Mouse (Mus musculus) cerebellum, postnatal 25 days (tissue): ENCODE results near the gene Camta1.

Experiments
- DNase-seq, 2 experiments: peaks; one replicate each; pipeline ENCODE4 v3.0.0; 2021; ENCODE audit warnings: mixed read lengths in 2 of 2

Gene Camta1

GRCm38 (mm10) chr4:151516998-151517799, 344.5 kb downstream of the Camta1 start:
- peak in 1 of 2 experiments; percentile 47 for DNase-seq

GRCm38 (mm10) chr4:151515316-151515715, 346.4 kb downstream of the Camta1 start:
- no peak for DNase-seq

GRCm38 (mm10) chr4:151511092-151511491, 350.6 kb downstream of the Camta1 start:
- no peak for DNase-seq

- no peak for DNase-seq
These were observed 351.3 kb downstream of the Camta1 start for GRCm38 (mm10) chr4:151510417-151510816.

- DNase-seq = no peak
These were observed 355.0 kb downstream of the Camta1 start for GRCm38 (mm10) chr4:151506701-151507100.

GRCm38 (mm10) chr4:151498481-151499276, 363.0 kb downstream of the Camta1 start:
- DNase-seq = no peak

GRCm38 (mm10) chr4:151496581-151496980, 365.1 kb downstream of the Camta1 start:
- no peak for DNase-seq

GRCm38 (mm10) chr4:151495276-151495882, 366.3 kb downstream of the Camta1 start:
- no peak for DNase-seq

- DNase-seq = peak; percentile 68 to 71
These were observed 368.9 kb downstream of the Camta1 start for GRCm38 (mm10) chr4:151492786-151493185.

GRCm38 (mm10) chr4:151483977-151484313, 377.7 kb downstream of the Camta1 start:
- no peak for DNase-seq

- DNase-seq = peak; percentile 91 to 92
These were observed 378.2 kb downstream of the Camta1 start for GRCm38 (mm10) chr4:151483299-151483976.

- no peak for DNase-seq
These were observed 380.7 kb downstream of the Camta1 start for GRCm38 (mm10) chr4:151480928-151481327.

GRCm38 (mm10) chr4:151477950-151478349, 383.7 kb downstream of the Camta1 start:
- no peak for DNase-seq

GRCm38 (mm10) chr4:151474895-151475470, 386.7 kb downstream of the Camta1 start:
- DNase-seq = no peak

GRCm38 (mm10) chr4:151471886-151472285, 389.8 kb downstream of the Camta1 start:
- DNase-seq = peak; percentile 49 to 70

GRCm38 (mm10) chr4:151468381-151468780, 393.3 kb downstream of the Camta1 start:
- DNase-seq = peak in 1 of 2 experiments; percentile 10

GRCm38 (mm10) chr4:151458686-151459085, 403.0 kb downstream of the Camta1 start:
- no peak for DNase-seq

- peak; percentile 77 to 84 for DNase-seq
These were observed 407.1 kb downstream of the Camta1 start for GRCm38 (mm10) chr4:151454611-151455010.

GRCm38 (mm10) chr4:151454065-151454464, 407.6 kb downstream of the Camta1 start:
- no peak for DNase-seq

- DNase-seq = no peak
These were observed 409.8 kb downstream of the Camta1 start for GRCm38 (mm10) chr4:151451885-151452284.

- no peak for DNase-seq
These were observed 411.7 kb downstream of the Camta1 start for GRCm38 (mm10) chr4:151449981-151450380.

GRCm38 (mm10) chr4:151448341-151448740, 413.3 kb downstream of the Camta1 start:
- peak; percentile 58 to 71 for DNase-seq
